Mouse (Mus musculus) layer of hippocampus, postnatal 10 days (tissue): ENCODE results near the gene Scarb1. TPM values are rescaled to one million over a fixed set of nuclear protein-coding genes. Genes with fewer than 3 reads are reported as not detected.
A peak's percentile ranks its signal among the peaks of the same experiment; 100 is the strongest.

ENCODE experiments used
- DNase-seq, 2 experiments: peaks; one replicate each; pipeline ENCODE4 v3.0.0; 2021; ENCODE audit warnings: low spot score in 2 of 2
- total RNA-seq, 2 experiments: library from RNA; stranded (reverse); gene quantifications; 2 replicates each; pipeline ENCODE4 v1.2.3; 2021

Scarb1 gene
- total RNA-seq, 2 experiments from 2014 or later: 55.4 to 56.7 TPM

- no peak for DNase-seq
Measured at GRCm38 (mm10) chr5:125333009-125333408, 7.9 kb downstream of the Scarb1 start.

GRCm38 (mm10) chr5:125332333-125332732 lies 8.6 kb downstream of the Scarb1 start:
- DNase-seq: no peak

DNA sequence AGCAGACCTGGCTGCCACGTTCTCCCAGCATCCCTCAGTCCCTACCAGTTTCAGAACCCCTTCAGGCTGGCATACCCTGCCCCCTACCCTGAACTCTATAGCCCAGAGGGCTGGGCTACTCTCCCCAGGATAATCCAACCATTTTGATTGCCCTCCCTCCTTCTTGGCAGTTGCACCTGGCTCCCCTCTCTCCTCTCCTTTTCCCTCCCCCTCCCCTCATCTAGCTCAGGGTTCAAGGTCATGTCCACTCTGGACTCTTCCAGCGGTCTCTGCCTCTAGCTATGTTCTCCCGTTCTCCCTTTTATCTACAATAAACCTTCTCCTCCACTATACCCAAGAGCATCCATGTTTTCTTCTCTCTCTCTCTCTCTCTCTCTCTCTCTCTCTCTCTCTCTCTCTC lies 9.1 kb downstream of the Scarb1 start:
- no peak for DNase-seq

GRCm38 (mm10) chr5:125331094-125331493 lies 9.8 kb downstream of the Scarb1 start:
- no peak for DNase-seq

GRCm38 (mm10) chr5:125330656-125331055 lies 10.2 kb downstream of the Scarb1 start:
- no peak for DNase-seq

GRCm38 (mm10) chr5:125330191-125330590 lies 10.7 kb downstream of the Scarb1 start:
- DNase-seq: no peak

DNA sequence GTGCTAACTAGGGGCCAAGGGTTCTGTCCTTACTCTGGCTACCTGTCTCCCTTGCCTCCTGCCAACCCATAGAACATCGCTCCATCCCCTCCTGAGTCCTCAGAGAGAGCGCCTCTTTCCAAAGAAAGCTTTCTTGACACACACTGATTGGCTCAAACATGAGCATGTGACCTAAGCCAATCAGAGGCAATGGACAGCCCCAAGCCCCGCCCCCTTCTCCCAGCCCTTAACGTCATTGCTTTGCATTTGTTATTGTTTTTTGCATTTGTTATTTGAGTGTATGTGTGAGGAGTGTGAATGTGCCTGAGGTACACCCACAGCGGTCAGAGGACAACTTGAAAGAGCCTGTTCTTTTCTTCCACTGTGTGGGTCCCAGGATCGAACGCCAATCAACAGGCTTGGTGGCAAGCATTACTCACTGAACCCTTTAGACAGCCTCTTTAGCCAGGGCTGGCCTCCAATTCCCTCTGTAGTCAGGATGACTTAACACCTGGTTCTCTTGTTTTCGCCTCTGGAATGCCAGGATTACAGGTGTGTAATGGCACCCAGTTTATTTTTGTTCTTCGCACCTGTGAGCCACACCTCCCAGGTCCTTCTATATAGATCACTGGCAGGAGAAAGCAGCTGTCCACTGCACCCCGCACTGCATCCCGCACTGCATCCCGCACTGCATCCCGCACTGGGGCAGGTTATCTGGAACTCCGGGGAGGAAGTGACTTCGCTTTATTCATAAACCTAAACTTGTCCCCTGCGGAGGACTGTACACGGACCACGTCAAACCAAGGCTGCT lies 13.1 kb downstream of the Scarb1 start:
- DNase-seq: no peak

- DNase-seq: no peak
Measured at GRCm38 (mm10) chr5:125326351-125326750, 14.5 kb downstream of the Scarb1 start.

DNA sequence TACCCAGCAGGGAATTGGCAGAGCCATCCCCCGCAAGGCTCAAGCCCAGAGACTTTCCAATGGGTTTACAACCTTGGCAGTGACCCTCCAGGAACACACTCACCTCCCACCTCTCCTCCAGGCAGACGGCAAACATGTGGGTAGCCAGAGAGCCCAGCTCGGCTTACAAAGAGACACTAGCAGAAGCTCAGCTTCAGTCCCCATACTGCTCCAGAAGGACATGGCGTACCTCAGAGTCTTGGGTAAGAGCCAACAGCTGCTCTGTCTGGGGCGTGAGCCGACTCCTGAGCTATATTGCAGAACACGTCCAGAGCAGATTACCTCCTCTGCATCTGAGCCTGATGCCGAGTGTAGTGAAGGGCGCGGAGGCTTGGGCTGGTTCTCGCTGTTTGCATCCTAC lies 15.0 kb downstream of the Scarb1 start:
- DNase-seq: no peak

GRCm38 (mm10) chr5:125325285-125325684 lies 15.6 kb downstream of the Scarb1 start:
- no peak for DNase-seq

DNA sequence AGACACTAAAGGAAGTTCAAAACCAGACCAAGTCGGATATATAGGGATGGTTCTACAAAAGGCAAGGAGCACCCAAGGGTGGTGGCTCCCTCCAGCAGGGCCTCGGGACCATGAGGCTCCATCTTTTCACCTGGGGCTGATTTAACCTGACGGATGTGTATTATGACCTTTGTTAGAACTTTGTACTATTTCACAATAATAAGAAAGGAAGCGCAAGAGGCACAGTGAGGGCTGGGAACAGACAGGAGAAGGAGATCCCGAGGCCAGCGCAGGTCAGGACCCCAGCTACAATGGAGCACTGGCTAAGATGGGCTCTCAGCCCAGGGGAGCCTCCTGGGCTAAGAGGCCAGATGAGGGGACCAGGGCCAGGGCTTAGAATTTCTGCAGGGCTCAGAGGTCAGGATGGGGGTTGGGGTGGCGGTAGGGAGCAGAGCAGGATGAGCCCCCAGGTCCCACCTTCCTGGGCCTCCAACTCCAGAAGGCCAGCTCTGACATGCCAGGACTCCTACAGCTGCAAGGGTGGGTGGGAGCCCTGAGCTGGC lies 16.9 kb downstream of the Scarb1 start:
- DNase-seq: no peak

DNA sequence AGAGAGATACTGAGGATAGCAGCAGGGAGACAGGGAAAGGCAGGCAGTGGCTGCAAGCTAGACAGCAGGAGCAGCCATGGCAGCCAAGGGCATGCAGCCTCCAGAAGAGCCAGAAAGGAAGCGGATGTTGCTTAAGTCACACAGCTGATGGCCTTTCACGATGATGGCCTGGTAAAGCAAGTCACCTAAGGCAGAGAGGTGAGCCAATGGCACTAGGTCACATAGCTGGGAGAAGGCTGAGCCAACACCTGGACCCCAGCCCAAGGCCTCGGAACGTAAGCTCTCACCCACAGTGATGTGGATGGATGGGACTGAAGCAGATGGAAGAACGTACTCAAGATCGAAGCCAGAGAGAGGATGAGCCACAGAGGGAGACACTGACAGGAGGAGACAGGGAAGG lies 17.8 kb downstream of the Scarb1 start:
- DNase-seq: no peak

DNA sequence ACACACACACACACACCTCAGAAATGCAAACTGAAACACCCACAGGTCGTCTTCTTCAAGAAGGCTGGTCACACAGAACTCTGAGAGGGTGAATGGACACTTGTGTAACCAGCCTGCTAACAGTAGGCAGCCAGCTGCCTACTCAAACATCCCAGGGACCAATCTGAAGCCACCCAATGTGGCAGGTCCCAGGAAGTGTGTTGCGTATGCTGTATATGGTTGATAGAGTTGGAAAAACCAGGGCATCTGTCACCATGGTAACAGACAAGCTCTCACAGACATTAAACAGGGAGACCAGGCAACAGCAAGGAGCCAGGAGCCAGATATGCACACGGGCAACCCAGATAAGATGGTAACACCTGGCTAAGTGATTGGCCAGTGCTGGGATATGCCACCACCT lies 19.1 kb downstream of the Scarb1 start:
- no peak for DNase-seq

GRCm38 (mm10) chr5:125319057-125319800 lies 21.7 kb downstream of the Scarb1 start:
- DNase-seq: no peak

DNA sequence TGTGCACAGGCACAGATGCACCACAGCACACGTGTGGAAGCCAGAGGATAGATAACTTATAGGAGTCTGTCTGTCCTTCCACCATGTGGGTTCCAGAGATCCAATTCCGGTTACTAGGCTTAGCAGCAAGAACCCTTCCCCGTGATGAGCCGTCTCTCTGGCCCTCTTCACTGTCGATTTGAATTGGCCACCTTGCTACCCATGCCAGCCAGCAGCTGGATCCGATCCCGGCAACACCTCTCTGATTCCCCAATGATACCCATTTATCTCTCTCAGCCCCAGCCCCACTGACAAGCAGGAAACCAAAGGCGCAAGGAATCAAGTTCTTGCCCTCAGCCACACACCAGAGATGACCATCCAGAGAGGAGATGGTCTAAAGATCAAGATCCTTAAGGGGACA lies 22.9 kb downstream of the Scarb1 start:
- DNase-seq: no peak

DNA sequence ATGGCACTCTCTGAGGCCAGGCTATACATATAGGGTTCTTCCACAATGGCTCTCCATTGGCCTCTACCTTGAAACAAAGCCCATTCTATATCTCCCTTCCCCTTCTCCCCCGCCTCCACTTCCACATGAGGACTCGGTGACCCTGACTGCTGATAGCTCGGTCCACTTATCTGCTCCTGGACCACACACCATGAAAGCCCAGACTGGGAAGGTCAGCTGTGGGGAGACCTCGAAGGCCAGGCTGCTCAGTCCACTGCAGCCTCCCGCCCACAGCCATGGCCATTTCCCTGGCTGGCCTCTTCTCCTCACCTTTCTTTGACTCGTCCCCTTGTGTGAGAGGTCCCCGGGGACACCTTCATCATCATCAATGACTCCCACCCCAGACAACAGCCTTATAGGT lies 23.6 kb downstream of the Scarb1 start:
- no peak for DNase-seq

DNA sequence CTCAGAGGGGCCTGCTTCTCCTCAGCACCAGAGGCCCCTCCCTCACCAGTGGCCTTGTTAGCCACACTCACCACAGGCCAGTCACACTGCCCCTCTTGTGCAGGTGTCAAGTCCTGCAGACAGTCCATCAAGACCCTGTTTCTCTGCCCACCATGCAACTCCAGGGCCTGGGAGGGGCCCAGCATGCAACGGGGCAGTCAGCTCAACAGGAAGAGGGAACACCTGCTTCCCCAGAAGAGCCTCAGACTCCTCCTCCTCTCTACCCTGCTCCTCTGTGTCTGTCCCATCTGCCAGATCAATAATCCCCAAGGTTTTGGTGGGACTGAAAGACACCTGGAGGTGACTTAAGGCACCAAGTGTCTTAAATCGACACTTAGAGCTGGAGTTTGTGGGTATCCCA lies 24.1 kb downstream of the Scarb1 start:
- no peak for DNase-seq

DNA sequence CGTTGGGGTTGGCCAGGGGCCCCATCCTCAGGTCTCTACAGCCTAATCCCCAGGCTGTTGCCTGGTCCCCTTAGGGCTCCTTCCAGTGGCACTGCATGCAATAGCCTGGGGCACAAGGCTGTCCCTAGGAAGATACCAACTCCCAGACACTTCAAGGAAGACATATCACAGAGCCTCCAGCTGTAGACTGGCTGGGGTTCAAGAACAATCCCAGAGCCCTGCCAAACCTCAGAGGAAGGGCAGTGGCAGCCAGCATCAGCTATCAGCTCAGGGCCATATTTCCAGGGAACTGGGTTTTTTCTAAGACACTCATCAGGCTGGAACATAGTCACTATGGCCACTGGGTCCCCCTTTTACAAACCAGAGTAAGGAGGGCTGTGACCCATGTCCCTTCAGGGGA lies 25.8 kb downstream of the Scarb1 start:
- DNase-seq: no peak

DNA sequence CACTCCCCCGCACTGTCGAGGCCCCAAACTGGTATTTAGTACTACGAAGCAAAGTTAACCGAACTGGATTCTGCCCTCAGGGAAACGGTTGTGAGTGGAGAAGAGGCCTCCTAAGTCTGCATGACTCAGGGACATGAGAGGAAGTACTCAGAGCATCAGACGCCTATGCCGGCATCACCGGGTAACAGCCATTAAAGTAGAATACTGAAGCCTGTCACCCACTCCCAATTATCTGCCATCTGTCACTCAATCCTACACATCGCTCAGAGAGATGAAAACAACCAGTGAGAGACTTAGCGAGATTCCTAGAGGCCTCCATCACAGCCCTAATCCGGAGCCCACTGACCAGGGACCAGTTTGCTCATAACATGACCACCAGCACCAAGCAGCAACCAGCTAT lies 26.9 kb downstream of the Scarb1 start:
- DNase-seq: no peak

DNA sequence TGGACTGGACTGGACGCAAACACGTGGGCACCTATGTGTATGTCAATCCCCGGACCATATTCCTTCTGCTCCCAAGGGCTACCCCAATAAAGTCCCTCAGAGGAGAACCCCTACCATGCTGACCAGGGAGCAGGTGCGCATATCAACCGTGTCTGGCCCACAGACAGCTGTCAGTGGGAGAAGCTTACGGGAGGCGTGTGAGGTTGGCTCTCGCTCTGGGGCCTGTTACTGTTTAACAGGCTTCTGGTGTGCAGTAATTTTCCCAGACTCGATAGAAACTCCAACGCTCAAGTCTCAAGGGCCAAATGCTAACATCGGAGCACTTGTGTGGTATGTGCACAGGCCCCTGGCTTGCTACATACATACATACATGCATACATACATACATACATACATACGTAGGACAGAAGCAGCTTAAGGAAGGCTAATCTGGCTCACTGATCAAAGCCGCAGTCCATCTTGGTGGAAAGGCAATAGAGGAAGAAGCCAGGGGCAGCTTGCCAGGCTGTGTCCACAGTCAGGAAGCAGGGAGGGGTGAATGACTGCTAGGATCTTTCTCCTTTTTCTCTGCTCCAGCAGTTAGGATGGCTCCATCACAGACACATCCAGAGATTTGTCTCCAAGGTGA lies 27.8 kb downstream of the Scarb1 start:
- peak; percentile 48 to 49 for DNase-seq

DNA sequence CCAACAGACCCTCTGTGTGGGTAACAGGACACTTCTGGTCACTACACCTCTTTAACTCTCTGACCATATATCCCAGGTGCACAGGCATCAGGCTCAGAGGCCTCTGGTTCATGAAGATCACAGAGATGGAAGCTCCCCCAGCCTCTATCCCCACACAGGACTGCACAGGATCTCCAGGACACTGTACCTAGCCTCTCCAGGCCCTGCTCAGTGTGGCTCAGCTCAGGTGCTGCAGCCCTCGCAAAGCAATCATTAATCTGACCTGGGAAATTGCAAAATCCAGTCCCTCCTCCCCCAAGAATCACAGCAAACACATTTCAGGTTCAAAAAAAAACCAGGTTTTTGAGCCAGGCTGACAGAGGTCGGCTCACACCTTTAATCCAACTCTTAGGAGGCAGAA lies 29.9 kb downstream of the Scarb1 start:
- DNase-seq: no peak

GRCm38 (mm10) chr5:125309193-125309592 lies 31.7 kb downstream of the Scarb1 start:
- DNase-seq: no peak
